Mouse (Mus musculus): Measurements from ENCODE around the gene Hba-a1. TPM values are rescaled to one million over a fixed set of nuclear protein-coding genes. Genes with fewer than 3 reads are reported as not detected.
"Not testable (repeated sequence)": the region's sequence is repeated elsewhere in the genome, so short reads cannot be mapped to it uniquely, and the experiment has no call there.

Hba-a1 gene
- polyA plus RNA-seq, 1 experiment from 2014 or later: 9,460 TPM

GRCm38 (mm10) chr11:32266776-32267175 is 16.5 kb upstream of the Hba-a1 start:
- Histone ChIP-seq H3K4me1 (peaks cover 13% of the 10 kb centered on the region), H3K9ac (peak overlapping the region; percentile 76), H3K27ac (peak overlapping the region; percentile 93), H3K4me3 (replicated peaks) (peak overlapping the region; percentile 77), H3K36me3 (no peaks in the 10 kb centered on the region), H3K4me2 (peak overlapping the region; percentile 56), H3K27me3 (replicated peaks) (no peaks in the 10 kb centered on the region), H3K9me3 (no peaks in the 10 kb centered on the region)
- WGBS: 17% methylated on average over 6 of the region's 6 CpGs
- no peak for ATAC-seq (ENCODE audit: insufficient read depth, low FRiP score, low read depth)

- under 1% methylated on average over 54 of the region's 54 CpGs for WGBS
- no peaks in the 10 kb centered on the region for H3K9me3 ChIP-seq
- no peaks in the 10 kb centered on the region for H3K36me3 ChIP-seq
- H3K27me3 ChIP-seq (replicated peaks): no peaks in the 10 kb centered on the region
- peak within 1 kb of the TSS; percentile 56 for H3K4me2 ChIP-seq
- ATAC-seq (ENCODE audit: insufficient read depth, low FRiP score, low read depth): peak; percentile 99
- H3K4me1 ChIP-seq: peaks cover 13% of the 10 kb centered on the region
- peak within 1 kb of the TSS; percentile 93 for H3K27ac ChIP-seq
- peak within 1 kb of the TSS; percentile 76 for H3K9ac ChIP-seq
- H3K4me3 ChIP-seq (replicated peaks): peak within 1 kb of the TSS; percentile 77
These were observed 16.0 kb upstream of the Hba-a1 start, which contains the start of gene Nprl3 for GRCm38 (mm10) chr11:32267188-32267884. Nprl3 (minus strand) TSS chr11:32267707.

DNA sequence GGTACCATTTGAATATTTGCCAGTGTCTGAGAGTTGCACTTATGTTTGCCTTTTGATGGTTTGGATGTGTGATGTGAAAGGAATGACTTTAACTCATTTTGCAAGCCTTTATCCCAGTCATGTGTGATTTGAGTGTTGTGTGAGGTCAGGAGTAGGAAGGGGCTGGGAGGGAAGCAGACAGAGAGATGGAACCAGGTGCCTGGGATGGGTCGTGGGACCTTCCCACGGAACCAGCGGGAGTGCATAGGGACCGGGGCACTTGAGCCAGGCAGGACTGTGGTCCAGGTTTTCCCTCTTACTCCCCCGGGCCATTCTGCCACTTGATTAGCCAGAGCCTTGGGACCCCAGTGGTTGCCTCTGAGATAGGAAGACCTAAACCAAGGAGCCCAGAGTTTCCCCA is 15.3 kb upstream of the Hba-a1 start:
- Histone ChIP-seq H3K4me2 (peak overlapping the region; percentile 56), H3K27me3 (replicated peaks) (no peaks in the 10 kb centered on the region), H3K27ac (peak overlapping the region; percentile 93), H3K9me3 (no peaks in the 10 kb centered on the region), H3K36me3 (no peaks in the 10 kb centered on the region), H3K4me1 (peaks cover 10% of the 10 kb centered on the region), H3K9ac (peak overlapping the region; percentile 39; the same call in 1 of the 2 replicates), H3K4me3 (replicated peaks) (peak overlapping the region; percentile 77)
- 21% methylated on average over 5 of the region's 5 CpGs for WGBS
- ATAC-seq (ENCODE audit: insufficient read depth, low FRiP score, low read depth): no peak

DNA sequence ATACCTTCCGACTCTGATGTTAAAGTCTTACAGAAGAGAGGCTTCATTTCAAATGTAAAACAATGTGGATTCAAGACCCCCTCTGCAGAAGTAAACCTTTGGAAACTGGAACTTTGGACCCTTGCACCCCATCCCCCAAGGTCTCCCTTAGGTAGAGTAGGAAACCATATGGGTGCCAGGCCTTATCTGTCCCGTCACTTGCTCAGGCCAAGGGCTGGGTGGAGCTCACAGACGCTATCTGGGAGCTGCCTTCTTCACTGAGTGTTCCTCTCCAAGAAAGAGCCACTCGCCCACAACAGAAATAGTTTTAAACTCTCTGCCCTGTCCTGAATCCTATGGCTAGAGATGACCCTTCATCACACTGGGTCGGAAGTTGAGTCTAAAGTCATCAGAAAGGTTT is 14.4 kb upstream of the Hba-a1 start:
- Histone ChIP-seq H3K9ac (no peak overlapping the region), H3K27ac (no peak overlapping the region), H3K4me1 (peaks cover 10% of the 10 kb centered on the region), H3K4me3 (replicated peaks) (no peak overlapping the region), H3K9me3 (no peaks in the 10 kb centered on the region), H3K27me3 (replicated peaks) (no peaks in the 10 kb centered on the region), H3K36me3 (no peaks in the 10 kb centered on the region), H3K4me2 (no peak overlapping the region)
- WGBS: 78% methylated on average over 5 of the region's 5 CpGs
- peak; percentile 75; the same call in 1 of the 2 replicates for ATAC-seq (ENCODE audit: insufficient read depth, low FRiP score, low read depth)

DNA sequence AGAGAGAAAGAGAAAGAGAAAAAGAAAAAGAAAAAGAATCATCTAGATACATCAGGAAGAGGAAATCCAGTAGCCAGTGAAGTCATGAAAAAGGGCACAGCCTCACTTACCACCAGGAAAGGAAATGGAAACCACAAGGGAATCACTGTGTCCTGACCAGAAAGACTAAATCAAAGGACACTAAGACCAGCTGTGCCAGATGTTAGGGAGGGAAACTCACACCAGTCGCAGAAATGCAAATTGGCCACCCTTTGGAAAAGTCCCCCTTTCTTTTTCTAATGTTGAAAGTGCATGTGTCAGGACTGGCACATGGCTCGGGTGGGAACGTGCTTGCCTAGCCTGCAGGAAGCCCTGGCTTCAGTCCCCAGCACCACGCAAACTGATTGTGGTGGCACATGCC is 12.1 kb upstream of the Hba-a1 start:
- Histone ChIP-seq H3K27me3 (replicated peaks) (no peaks in the 10 kb centered on the region), H3K9ac (no peak overlapping the region), H3K4me2 (no peak overlapping the region), H3K9me3 (no peaks in the 10 kb centered on the region), H3K27ac (no peak overlapping the region), H3K36me3 (no peaks in the 10 kb centered on the region), H3K4me3 (replicated peaks) (no peak overlapping the region), H3K4me1 (peaks cover 6% of the 10 kb centered on the region)
- 41% methylated on average over 4 of the region's 4 CpGs for WGBS
- no peak for ATAC-seq (ENCODE audit: insufficient read depth, low FRiP score, low read depth)

- Histone ChIP-seq H3K27me3 (replicated peaks) (peaks cover 14% of the 10 kb centered on the region; the same call in 1 of the 2 replicates), H3K4me3 (replicated peaks) (no peak within 1 kb of the TSS), H3K4me2 (no peak within 1 kb of the TSS), H3K4me1 (no peaks in the 10 kb centered on the region), H3K27ac (no peak within 1 kb of the TSS), H3K9ac (no peak within 1 kb of the TSS), H3K36me3 (no peaks in the 10 kb centered on the region), H3K9me3 (no peaks in the 10 kb centered on the region)
- 64% methylated on average over 3 of the region's 3 CpGs for WGBS
- no peak for ATAC-seq (ENCODE audit: insufficient read depth, low FRiP score, low read depth)
These were observed 7.0 kb upstream of the Hba-a1 start, which contains the start of gene Hba-x for GRCm38 (mm10) chr11:32276347-32276746. Hba-x (plus strand) TSS chr11:32276400.

- no peak for ATAC-seq (ENCODE audit: insufficient read depth, low FRiP score, low read depth)
- Histone ChIP-seq H3K9ac (no peak overlapping the region), H3K4me2 (no peak overlapping the region), H3K9me3 (no peaks in the 10 kb centered on the region), H3K4me1 (no peaks in the 10 kb centered on the region), H3K4me3 (replicated peaks) (no peak overlapping the region), H3K27ac (no peak overlapping the region), H3K36me3 (no peaks in the 10 kb centered on the region), H3K27me3 (replicated peaks) (peaks cover 14% of the 10 kb centered on the region; the same call in 1 of the 2 replicates)
- 70% methylated on average over 21 of the region's 21 CpGs for WGBS
These were observed 5.4 kb upstream of the Hba-a1 start for GRCm38 (mm10) chr11:32277736-32278457.

GRCm38 (mm10) chr11:32278458-32278957 is 4.8 kb upstream of the Hba-a1 start:
- H3K36me3 ChIP-seq: no peaks in the 10 kb centered on the region
- no peaks in the 10 kb centered on the region for H3K9me3 ChIP-seq
- WGBS: 77% methylated on average over 12 of the region's 12 CpGs
- no peak for ATAC-seq (ENCODE audit: insufficient read depth, low FRiP score, low read depth)
- no peak overlapping the region for H3K4me3 ChIP-seq (replicated peaks)
- no peak overlapping the region for H3K9ac ChIP-seq
- H3K4me1 ChIP-seq: no peaks in the 10 kb centered on the region
- no peak overlapping the region for H3K27ac ChIP-seq
- peaks cover 14% of the 10 kb centered on the region; the same call in 1 of the 2 replicates for H3K27me3 ChIP-seq (replicated peaks)
- H3K4me2 ChIP-seq: no peak overlapping the region

- H3K4me2 ChIP-seq: no peak overlapping the region
- H3K27me3 ChIP-seq (replicated peaks): peaks cover 14% of the 10 kb centered on the region; the same call in 1 of the 2 replicates
- no peak overlapping the region for H3K4me3 ChIP-seq (replicated peaks)
- 45% methylated on average over 2 of the region's 2 CpGs for WGBS
- H3K36me3 ChIP-seq: no peaks in the 10 kb centered on the region
- no peaks in the 10 kb centered on the region for H3K9me3 ChIP-seq
- H3K4me1 ChIP-seq: no peaks in the 10 kb centered on the region
- H3K9ac ChIP-seq: no peak overlapping the region
- no peak for ATAC-seq (ENCODE audit: insufficient read depth, low FRiP score, low read depth)
- no peak overlapping the region for H3K27ac ChIP-seq
These were observed 2.7 kb upstream of the Hba-a1 start for GRCm38 (mm10) chr11:32280646-32281045.

GRCm38 (mm10) chr11:32281416-32282144 is 1.7 kb upstream of the Hba-a1 start:
- no peak overlapping the region for H3K9ac ChIP-seq
- 69% methylated on average over 1 of the region's 1 CpGs for WGBS
- H3K9me3 ChIP-seq: no peaks in the 10 kb centered on the region
- H3K4me2 ChIP-seq: no peak overlapping the region
- H3K27me3 ChIP-seq (replicated peaks): peaks cover 14% of the 10 kb centered on the region; the same call in 1 of the 2 replicates
- no peak overlapping the region for H3K27ac ChIP-seq
- no peak overlapping the region for H3K4me3 ChIP-seq (replicated peaks)
- H3K4me1 ChIP-seq: no peaks in the 10 kb centered on the region
- no peak for ATAC-seq (ENCODE audit: insufficient read depth, low FRiP score, low read depth)
- H3K36me3 ChIP-seq: no peaks in the 10 kb centered on the region

- H3K27ac ChIP-seq; H3K9ac ChIP-seq; H3K27me3 ChIP-seq (replicated peaks); H3K4me2 ChIP-seq; H3K4me1 ChIP-seq; H3K36me3 ChIP-seq; H3K4me3 ChIP-seq (replicated peaks); H3K9me3 ChIP-seq: not testable (repeated sequence)
- 58% methylated on average over 2 of the region's 2 CpGs for WGBS
- peak; percentile 16; the same call in 1 of the 2 replicates for ATAC-seq (ENCODE audit: insufficient read depth, low FRiP score, low read depth)
These were observed 1.3 kb downstream of the Hba-a1 start for GRCm38 (mm10) chr11:32284582-32284981.

Data from stomach, embryonic 15.5 days (tissue).